Mouse (Mus musculus): ENCODE data around the gene Cd109. TPM values are rescaled to one million over a fixed set of nuclear protein-coding genes. Genes with fewer than 3 reads are reported as not detected.

Gene Cd109
- total and polyA plus RNA-seq, 3 experiments: 0.13 to 0.73 (median 0.52) TPM

DNA sequence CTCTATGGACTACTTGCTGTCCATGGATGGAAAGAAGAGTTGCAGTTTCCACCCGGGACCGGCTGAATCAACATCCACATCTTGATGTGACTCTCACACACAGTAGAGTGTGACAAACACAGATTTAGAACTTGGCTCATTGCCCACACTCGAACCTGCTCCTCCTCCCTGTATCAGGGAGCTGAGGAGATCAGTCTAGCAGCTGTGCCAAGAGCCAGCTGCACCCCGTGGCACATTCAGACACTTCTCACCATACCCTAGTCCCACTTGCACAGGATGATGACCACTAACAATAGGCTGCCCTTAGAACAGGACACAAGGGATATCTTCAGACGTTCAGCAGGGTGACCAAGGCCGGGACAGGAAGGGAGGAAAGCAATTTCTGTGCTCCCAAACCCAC, 1.1 kb upstream of the Cd109 start:
- H3K4me1 ChIP-seq (ENCODE audit: control insufficient read depth in 1 of 2, insufficient read depth in 2 of 2): peaks cover 0 to 3% of the 10 kb centered on the region in 2 experiments; a peak in 1 of 4 replicates
- no peak overlapping the region for H3K4me3 ChIP-seq (replicated peaks in 1 of 3; ENCODE audit: low read depth in 2 of 3, low read length in 2 of 3, poor library complexity in 1 of 3)
- peaks cover 4% of the 10 kb centered on the region for H3K9me3 ChIP-seq (replicated peaks; ENCODE audit: low read length)
- in situ Hi-C loops (cut with MboI; ENCODE audit: low pct_ligation_motif_present, low pct_unique_long_range_greater_than_20kb, low sequenced_read_pairs) (no loop called here), dilution Hi-C loops (cut with MboI; ENCODE audit: extremely low pct_ligation_motif_present, extremely low pct_unique_long_range_greater_than_20kb, low sequenced_read_pairs) (no loop called here)
- H3K79me2 ChIP-seq (replicated peaks; ENCODE audit: control insufficient read depth, extremely low read depth, insufficient read depth, poor library complexity, severe bottlenecking): no peaks in the 10 kb centered on the region
- TF ChIP-seq USF2 (conservative IDR thresholded peaks at IDR 0.05; ENCODE audit: low read depth, low read length) (no peak), ZMIZ1 (IDR thresholded peaks at IDR 0.05; ENCODE audit: low read depth, low read length) (no peak), TCF12 (IDR thresholded peaks at IDR 0.05; ENCODE audit: low read depth, low read length) (no peak), UBTF (IDR thresholded peaks at IDR 0.05; ENCODE audit: low read depth, low read length) (no peak), SIN3A (IDR thresholded peaks at IDR 0.05; ENCODE audit: low read length) (no peak), KAT2A (IDR thresholded peaks at IDR 0.05; ENCODE audit: insufficient replicate concordance, low read length) (no peak)
- H3K27ac ChIP-seq (ENCODE audit: insufficient read depth, low read depth): no peak overlapping the region
- H3K36me3 ChIP-seq (replicated peaks in 1 of 2; ENCODE audit: control insufficient read depth in 1 of 2, insufficient read depth in 1 of 2, low read length in 1 of 2): no peaks in the 10 kb centered on the region
- H3K4me2 ChIP-seq (ENCODE audit: insufficient read depth, low read depth, poor library complexity, severe bottlenecking): no peak overlapping the region
- DNase-seq (ENCODE audit: extremely low read depth): no peak
- no peaks in the 10 kb centered on the region for H3K27me3 ChIP-seq (replicated peaks)
- no peak overlapping the region for H3K9ac ChIP-seq (ENCODE audit: insufficient read depth, low read depth)

- H3K27ac ChIP-seq (ENCODE audit: insufficient read depth, low read depth): no peak overlapping the region
- dilution Hi-C loops (cut with MboI; ENCODE audit: extremely low pct_ligation_motif_present, extremely low pct_unique_long_range_greater_than_20kb, low sequenced_read_pairs) (no loop called here), in situ Hi-C loops (cut with MboI; ENCODE audit: low pct_ligation_motif_present, low pct_unique_long_range_greater_than_20kb, low sequenced_read_pairs) (no loop called here)
- no peaks in the 10 kb centered on the region for H3K79me2 ChIP-seq (replicated peaks; ENCODE audit: control insufficient read depth, extremely low read depth, insufficient read depth, poor library complexity, severe bottlenecking)
- H3K4me1 ChIP-seq (ENCODE audit: control insufficient read depth in 1 of 2, insufficient read depth in 2 of 2): peaks cover 6 to 8% of the 10 kb centered on the region in 2 experiments
- no peaks in the 10 kb centered on the region for H3K27me3 ChIP-seq (replicated peaks)
- no peak overlapping the region for H3K4me3 ChIP-seq (replicated peaks in 1 of 3; ENCODE audit: low read depth in 2 of 3, low read length in 2 of 3, poor library complexity in 1 of 3)
- no peak for DNase-seq (ENCODE audit: extremely low read depth)
- TF ChIP-seq SMC3 (IDR thresholded peaks at IDR 0.05; ENCODE audit: low read depth, low read length) (no peak), ZC3H11A (IDR thresholded peaks at IDR 0.05; ENCODE audit: low read depth, low read length) (no peak), EP300 (IDR thresholded peaks at IDR 0.05; ENCODE audit: low read length) (no peak), PAX5 (IDR thresholded peaks at IDR 0.05; ENCODE audit: low read length) (no peak), CHD1 (IDR thresholded peaks at IDR 0.05; ENCODE audit: low read depth, low read length) (no peak), RCOR1 (conservative IDR thresholded peaks at IDR 0.05; ENCODE audit: low read depth, low read length) (no peak), ZMIZ1 (IDR thresholded peaks at IDR 0.05; ENCODE audit: low read depth, low read length) (no peak), RAD21 (IDR thresholded peaks at IDR 0.05; ENCODE audit: low read depth, low read length) (no peak), JUN (IDR thresholded peaks at IDR 0.05; ENCODE audit: insufficient read depth, low read depth, low read length) (no peak), ETS1 (conservative IDR thresholded peaks at IDR 0.05; ENCODE audit: low read depth, low read length) (no peak)
- H3K9me3 ChIP-seq (replicated peaks; ENCODE audit: low read length): peaks cover 4% of the 10 kb centered on the region
- H3K9ac ChIP-seq (ENCODE audit: insufficient read depth, low read depth): no peak overlapping the region
- H3K36me3 ChIP-seq (replicated peaks in 1 of 2; ENCODE audit: control insufficient read depth in 1 of 2, insufficient read depth in 1 of 2, low read length in 1 of 2): no peaks in the 10 kb centered on the region
- no peak overlapping the region for H3K4me2 ChIP-seq (ENCODE audit: insufficient read depth, low read depth, poor library complexity, severe bottlenecking)
Measured at GRCm38 (mm10) chr9:78619285-78619684, 3.9 kb downstream of the Cd109 start.

All from CH12.LX (cell line).